Mouse (Mus musculus): Measurements from ENCODE around the gene Hist1h2aa. TPM values are rescaled to one million over a fixed set of nuclear protein-coding genes. Genes with fewer than 3 reads are reported as not detected.

Hist1h2aa gene
- not detected in 2 replicates for polyA plus RNA-seq (2016; fragmentation: Nextera tagmentation; extraction: Ambion mirVana)

- H3K4me1 ChIP-seq, result peaks cover 13% of the 10 kb centered on the region
- no peak within 1 kb of the TSS for H3K27ac ChIP-seq
- no peaks in the 10 kb centered on the region for H3K27me3 ChIP-seq (ENCODE audit: low read depth, poor library complexity, severe bottlenecking)
- DNase-seq (ENCODE audit: low spot score), result no peak
- 90% methylated on average over 10 of the region's 10 CpGs for WGBS
- no peak within 1 kb of the TSS for H3K4me3 ChIP-seq
- H3K36me3 ChIP-seq, result no peaks in the 10 kb centered on the region
- H3K9me3 ChIP-seq (replicated peaks), result no peaks in the 10 kb centered on the region
These were observed at the start of gene Hist1h2aa for GRCm38 (mm10) chr13:23934211-23934520. TSS of gene Hist1h2aa (plus strand) at chr13:23934462.

GRCm38 (mm10) chr13:23885540-23885939 is 48.7 kb upstream of the Hist1h2aa start:
- Histone ChIP-seq H3K4me3 (no peak overlapping the region), H3K4me1 (peaks cover 19% of the 10 kb centered on the region), H3K36me3 (no peaks in the 10 kb centered on the region), H3K27ac (no peak overlapping the region), H3K27me3 (ENCODE audit: low read depth, poor library complexity, severe bottlenecking) (no peaks in the 10 kb centered on the region), H3K9me3 (replicated peaks) (no peaks in the 10 kb centered on the region)
- DNase-seq (ENCODE audit: low spot score), result peak; percentile 38
- WGBS, result 38% methylated on average over 2 of the region's 2 CpGs

- no peaks in the 10 kb centered on the region for H3K36me3 ChIP-seq
- DNase-seq (ENCODE audit: low spot score), result no peak
- no peak overlapping the region for H3K27ac ChIP-seq
- no peaks in the 10 kb centered on the region for H3K27me3 ChIP-seq (ENCODE audit: low read depth, poor library complexity, severe bottlenecking)
- WGBS, result 86% methylated on average over 3 of the region's 3 CpGs
- no peaks in the 10 kb centered on the region for H3K9me3 ChIP-seq (replicated peaks)
- H3K4me3 ChIP-seq, result no peak overlapping the region
- H3K4me1 ChIP-seq, result peaks cover 20% of the 10 kb centered on the region
These were observed 47.1 kb upstream of the Hist1h2aa start for GRCm38 (mm10) chr13:23887026-23887725.

GRCm38 (mm10) chr13:23889011-23889605 is 45.2 kb upstream of the Hist1h2aa start:
- Histone ChIP-seq H3K4me1 (peaks cover 16% of the 10 kb centered on the region), H3K27ac (peak overlapping the region; percentile 56), H3K36me3 (no peaks in the 10 kb centered on the region), H3K9me3 (replicated peaks) (no peaks in the 10 kb centered on the region), H3K4me3 (no peak overlapping the region), H3K27me3 (ENCODE audit: low read depth, poor library complexity, severe bottlenecking) (no peaks in the 10 kb centered on the region)
- WGBS, result 65% methylated on average over 6 of the region's 6 CpGs
- peak; percentile 33 for DNase-seq (ENCODE audit: low spot score)

- peaks cover 16% of the 10 kb centered on the region for H3K4me1 ChIP-seq
- WGBS, result 45% methylated on average over 9 of the region's 9 CpGs
- no peak for DNase-seq (ENCODE audit: low spot score)
- H3K36me3 ChIP-seq, result no peaks in the 10 kb centered on the region
- H3K27me3 ChIP-seq (ENCODE audit: low read depth, poor library complexity, severe bottlenecking), result no peaks in the 10 kb centered on the region
- H3K27ac ChIP-seq, result no peak overlapping the region
- H3K9me3 ChIP-seq (replicated peaks), result no peaks in the 10 kb centered on the region
- H3K4me3 ChIP-seq, result no peak overlapping the region
These were observed 41.5 kb upstream of the Hist1h2aa start for GRCm38 (mm10) chr13:23892592-23893268.

- Histone ChIP-seq H3K4me1 (peaks cover 16% of the 10 kb centered on the region), H3K4me3 (no peak overlapping the region), H3K36me3 (no peaks in the 10 kb centered on the region), H3K27ac (no peak overlapping the region), H3K27me3 (ENCODE audit: low read depth, poor library complexity, severe bottlenecking) (no peaks in the 10 kb centered on the region), H3K9me3 (replicated peaks) (no peaks in the 10 kb centered on the region)
- DNase-seq (ENCODE audit: low spot score), result no peak
- WGBS, result 80% methylated on average over 4 of the region's 4 CpGs
These were observed 41.0 kb upstream of the Hist1h2aa start for GRCm38 (mm10) chr13:23893269-23893593.

- Histone ChIP-seq H3K36me3 (no peaks in the 10 kb centered on the region), H3K4me1 (no peaks in the 10 kb centered on the region), H3K9me3 (replicated peaks) (no peaks in the 10 kb centered on the region), H3K4me3 (no peak overlapping the region), H3K27ac (no peak overlapping the region), H3K27me3 (ENCODE audit: low read depth, poor library complexity, severe bottlenecking) (no peaks in the 10 kb centered on the region)
- 74% methylated on average over 6 of the region's 6 CpGs for WGBS
- DNase-seq (ENCODE audit: low spot score), result no peak
These were observed 36.0 kb upstream of the Hist1h2aa start for GRCm38 (mm10) chr13:23898242-23898641.

GRCm38 (mm10) chr13:23906906-23907305 is 27.4 kb upstream of the Hist1h2aa start:
- Histone ChIP-seq H3K4me1 (no peaks in the 10 kb centered on the region), H3K27ac (no peak overlapping the region), H3K27me3 (ENCODE audit: low read depth, poor library complexity, severe bottlenecking) (no peaks in the 10 kb centered on the region), H3K36me3 (no peaks in the 10 kb centered on the region), H3K4me3 (no peak overlapping the region), H3K9me3 (replicated peaks) (no peaks in the 10 kb centered on the region)
- no peak for DNase-seq (ENCODE audit: low spot score)
- WGBS, result 97% methylated on average over 5 of the region's 5 CpGs

- no peak for DNase-seq (ENCODE audit: low spot score)
- H3K9me3 ChIP-seq (replicated peaks), result no peaks in the 10 kb centered on the region
- 87% methylated on average over 5 of the region's 5 CpGs for WGBS
These were observed 24.1 kb upstream of the Hist1h2aa start for GRCm38 (mm10) chr13:23910121-23910520.

GRCm38 (mm10) chr13:23911335-23911734 is 22.9 kb upstream of the Hist1h2aa start:
- WGBS, result 89% methylated on average over 5 of the region's 5 CpGs

More at GRCm38 (mm10) chr13:23910121-23910520, 24.1 kb upstream of the Hist1h2aa start:
- H3K4me3 ChIP-seq, result no peak overlapping the region
- no peaks in the 10 kb centered on the region for H3K4me1 ChIP-seq
- H3K27me3 ChIP-seq (ENCODE audit: low read depth, poor library complexity, severe bottlenecking), result no peaks in the 10 kb centered on the region
- H3K27ac ChIP-seq, result no peak overlapping the region
- no peaks in the 10 kb centered on the region for H3K36me3 ChIP-seq

GRCm38 (mm10) chr13:23913791-23914306 is 20.4 kb upstream of the Hist1h2aa start:
- Histone ChIP-seq H3K9me3 (replicated peaks) (no peaks in the 10 kb centered on the region), H3K4me1 (peaks cover 6% of the 10 kb centered on the region), H3K27me3 (ENCODE audit: low read depth, poor library complexity, severe bottlenecking) (no peaks in the 10 kb centered on the region), H3K36me3 (no peaks in the 10 kb centered on the region), H3K27ac (no peak overlapping the region), H3K4me3 (no peak overlapping the region)
- WGBS, result 67% methylated on average over 6 of the region's 6 CpGs
- no peak for DNase-seq (ENCODE audit: low spot score)

More at GRCm38 (mm10) chr13:23911335-23911734, 22.9 kb upstream of the Hist1h2aa start:
- H3K4me1 ChIP-seq, result peaks cover 6% of the 10 kb centered on the region
- no peak for DNase-seq (ENCODE audit: low spot score)
- H3K27ac ChIP-seq, result no peak overlapping the region
- H3K27me3 ChIP-seq (ENCODE audit: low read depth, poor library complexity, severe bottlenecking), result no peaks in the 10 kb centered on the region
- H3K4me3 ChIP-seq, result no peak overlapping the region
- H3K36me3 ChIP-seq, result no peaks in the 10 kb centered on the region
- H3K9me3 ChIP-seq (replicated peaks), result no peaks in the 10 kb centered on the region

GRCm38 (mm10) chr13:23914376-23915167 is 19.7 kb upstream of the Hist1h2aa start, which contains the start of gene Slc17a4:
TSS of gene Slc17a4 (minus strand) at chr13:23915009.
- 79% methylated on average over 9 of the region's 9 CpGs for WGBS
- Histone ChIP-seq H3K4me3 (no peak within 1 kb of the TSS), H3K4me1 (peaks cover 6% of the 10 kb centered on the region), H3K27me3 (ENCODE audit: low read depth, poor library complexity, severe bottlenecking) (no peaks in the 10 kb centered on the region), H3K9me3 (replicated peaks) (no peaks in the 10 kb centered on the region), H3K27ac (no peak within 1 kb of the TSS), H3K36me3 (no peaks in the 10 kb centered on the region)
- DNase-seq (ENCODE audit: low spot score), result no peak

All from limb, embryonic 10.5 days (tissue).